Mouse (Mus musculus): ENCODE results near the gene Pold1.
A peak's percentile ranks its signal among the peaks of the same experiment; 100 is the strongest.

The Pold1 gene

GRCm38 (mm10) chr7:44546274-44546673 is 2.4 kb downstream of the Pold1 start:
- no peak for DNase-seq (ENCODE audit: low read depth, low spot score)

DNA sequence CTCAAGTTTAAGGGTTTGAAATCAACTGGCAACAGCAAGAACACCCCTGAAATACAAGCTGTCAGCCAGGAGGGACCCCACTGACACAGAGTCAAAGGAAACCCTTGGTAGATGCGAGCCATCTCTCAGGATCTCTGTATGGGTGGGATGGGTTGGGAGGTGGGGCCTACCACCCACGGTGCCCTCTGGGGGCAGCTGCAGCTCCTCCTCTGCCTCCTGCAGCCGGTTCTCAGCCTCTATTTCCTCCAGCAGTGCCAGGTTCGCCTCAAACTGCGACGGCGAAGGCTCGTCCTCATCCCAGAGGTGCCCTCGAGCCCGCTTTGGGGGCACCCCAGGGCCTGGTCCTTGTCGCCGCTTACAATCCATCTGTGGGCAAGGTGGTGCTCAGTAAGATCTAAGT is 5.6 kb downstream of the Pold1 start:
- no peak for DNase-seq (ENCODE audit: low read depth, low spot score)

GRCm38 (mm10) chr7:44542555-44542954 is 6.1 kb downstream of the Pold1 start:
- no peak for DNase-seq (ENCODE audit: low read depth, low spot score)

DNA sequence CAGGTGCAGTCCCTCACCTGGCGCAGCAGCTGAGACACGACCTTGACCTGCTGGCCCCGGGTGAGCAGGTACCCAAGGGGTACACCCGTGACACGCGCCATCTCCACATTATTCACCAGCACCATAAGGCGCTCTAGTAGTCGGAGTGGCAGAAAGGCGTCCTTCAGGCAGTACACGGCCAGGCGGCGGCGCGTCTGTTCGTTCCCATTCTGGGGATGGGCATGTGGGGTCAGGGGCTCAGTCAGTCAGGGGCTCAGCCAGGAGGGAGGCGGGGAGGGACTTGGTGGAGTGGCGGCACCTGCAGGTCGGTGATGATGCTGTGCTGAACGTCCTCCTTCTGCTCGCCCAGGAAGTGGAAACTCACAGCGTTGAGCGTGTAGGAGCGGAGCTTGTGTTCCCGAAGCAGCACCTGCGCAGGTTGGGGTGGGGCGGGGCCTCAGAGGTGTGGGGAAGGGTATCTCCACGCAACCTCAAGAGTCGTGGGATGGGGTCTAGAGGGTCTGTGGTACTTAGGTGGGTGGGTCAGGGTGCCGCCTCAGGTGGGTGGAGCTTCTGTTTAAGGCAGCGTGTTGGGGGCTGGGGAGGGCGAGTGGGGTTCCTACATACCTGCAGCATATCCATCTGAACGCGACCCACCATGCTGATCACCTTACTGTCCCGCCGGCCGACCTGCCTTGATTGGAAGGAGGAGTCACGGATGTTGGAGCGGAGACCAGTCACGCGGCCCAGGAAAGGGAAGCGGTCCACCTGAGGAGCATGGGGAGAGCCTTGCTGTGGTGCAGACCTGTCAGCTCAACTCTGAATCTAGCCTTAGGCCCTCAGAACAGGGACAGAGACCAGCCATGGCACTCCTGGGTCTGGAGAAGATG is 9.7 kb downstream of the Pold1 start:
- DNase-seq (ENCODE audit: low read depth, low spot score), result no peak

GRCm38 (mm10) chr7:44537496-44537895 is 11.2 kb downstream of the Pold1 start:
- DNase-seq (ENCODE audit: low read depth, low spot score), result no peak

DNA sequence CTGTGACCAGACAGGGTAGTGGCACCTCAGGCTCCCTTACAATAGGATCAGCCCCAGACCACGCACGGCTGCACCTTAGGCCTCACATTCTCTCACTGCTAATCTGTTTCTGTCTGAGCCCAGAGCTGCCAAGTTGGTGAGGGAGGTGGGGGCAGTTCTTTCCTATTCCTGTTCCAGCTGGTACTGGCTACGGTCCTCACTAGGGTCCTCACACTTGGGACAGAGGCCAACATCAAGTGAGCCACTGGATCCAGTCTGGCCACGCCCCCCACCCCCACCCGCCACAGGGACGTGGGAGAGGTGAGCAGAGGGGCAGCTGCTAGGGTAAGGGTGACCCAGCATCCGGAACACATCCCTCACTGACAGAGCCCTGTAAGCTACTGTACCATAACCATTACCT is 11.6 kb downstream of the Pold1 start:
- DNase-seq (ENCODE audit: low read depth, low spot score), result no peak

- DNase-seq (ENCODE audit: low read depth, low spot score), result no peak
Observed at GRCm38 (mm10) chr7:44536590-44536968, 12.1 kb downstream of the Pold1 start.

GRCm38 (mm10) chr7:44535657-44536589 is 12.7 kb downstream of the Pold1 start:
- DNase-seq (ENCODE audit: low read depth, low spot score), result no peak

GRCm38 (mm10) chr7:44534656-44535441 is 13.8 kb downstream of the Pold1 start:
- DNase-seq (ENCODE audit: low read depth, low spot score), result no peak

- DNase-seq (ENCODE audit: low read depth, low spot score), result no peak
Observed at GRCm38 (mm10) chr7:44534242-44534641, 14.4 kb downstream of the Pold1 start.

DNA sequence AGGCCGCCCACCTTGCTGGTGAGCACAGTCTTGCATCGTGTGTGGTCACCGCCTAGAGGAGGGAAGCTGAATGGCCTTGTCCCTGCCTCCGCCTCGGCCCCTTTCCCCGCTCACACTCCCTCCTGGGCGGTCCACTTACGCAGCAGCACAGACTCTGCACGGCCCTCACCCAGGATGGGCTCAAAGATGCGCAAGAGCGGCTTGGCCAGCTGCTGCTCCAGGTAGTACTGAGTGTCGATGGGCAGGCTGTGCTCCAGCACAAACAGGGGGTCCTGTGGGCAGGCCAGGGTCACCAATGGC is 15.0 kb downstream of the Pold1 start:
- no peak for DNase-seq (ENCODE audit: low read depth, low spot score)

- DNase-seq (ENCODE audit: low read depth, low spot score), result no peak
Observed at GRCm38 (mm10) chr7:44532918-44533745, 15.5 kb downstream of the Pold1 start.

GRCm38 (mm10) chr7:44531946-44532732 is 16.5 kb downstream of the Pold1 start, which contains the start of gene Spib:
Spib (minus strand) TSS chr7:44532071.
- no peak for DNase-seq (ENCODE audit: low read depth, low spot score)

DNA sequence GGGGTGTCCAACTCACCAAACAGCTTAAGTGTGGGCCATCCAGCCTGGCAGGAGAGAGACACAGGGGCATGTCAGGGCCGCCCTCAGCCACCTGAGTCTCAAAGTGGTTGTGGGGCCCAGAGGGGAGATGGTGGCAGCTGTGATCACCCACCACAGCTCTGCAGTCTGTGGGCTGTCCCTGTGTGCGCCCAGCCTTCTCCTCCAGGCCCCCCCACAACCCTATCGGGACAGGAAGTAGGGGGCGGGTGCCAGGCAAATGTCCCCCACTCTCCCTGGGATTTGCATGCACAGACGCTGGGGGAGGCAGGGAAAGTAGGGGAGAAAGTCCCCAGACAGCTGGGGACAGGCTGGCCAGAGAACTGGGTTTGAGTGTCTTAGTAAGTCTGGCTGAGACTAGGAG is 17.4 kb downstream of the Pold1 start:
- DNase-seq (ENCODE audit: low read depth, low spot score), result no peak

DNA sequence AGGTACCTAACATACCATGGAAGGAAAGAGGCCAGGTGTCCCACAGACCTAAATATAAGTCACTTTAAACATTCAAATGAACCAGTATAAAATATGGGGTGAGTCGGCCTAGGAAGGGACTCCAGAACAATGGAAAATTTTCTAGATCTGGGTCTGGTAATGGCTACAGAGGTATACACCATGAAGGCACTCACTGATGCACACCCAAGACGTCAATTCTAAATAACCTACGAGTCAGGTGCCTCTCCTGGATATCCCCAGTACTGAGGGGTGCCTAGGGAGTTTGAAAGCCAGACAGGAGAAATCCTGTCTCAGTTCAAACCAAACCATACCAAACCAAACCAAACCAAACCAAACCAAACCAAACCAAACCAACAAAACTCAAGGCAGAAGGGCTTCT is 18.1 kb downstream of the Pold1 start:
- DNase-seq (ENCODE audit: low read depth, low spot score), result no peak

- no peak for DNase-seq (ENCODE audit: low read depth, low spot score)
Observed at GRCm38 (mm10) chr7:44529518-44529917, 19.1 kb downstream of the Pold1 start.

DNA sequence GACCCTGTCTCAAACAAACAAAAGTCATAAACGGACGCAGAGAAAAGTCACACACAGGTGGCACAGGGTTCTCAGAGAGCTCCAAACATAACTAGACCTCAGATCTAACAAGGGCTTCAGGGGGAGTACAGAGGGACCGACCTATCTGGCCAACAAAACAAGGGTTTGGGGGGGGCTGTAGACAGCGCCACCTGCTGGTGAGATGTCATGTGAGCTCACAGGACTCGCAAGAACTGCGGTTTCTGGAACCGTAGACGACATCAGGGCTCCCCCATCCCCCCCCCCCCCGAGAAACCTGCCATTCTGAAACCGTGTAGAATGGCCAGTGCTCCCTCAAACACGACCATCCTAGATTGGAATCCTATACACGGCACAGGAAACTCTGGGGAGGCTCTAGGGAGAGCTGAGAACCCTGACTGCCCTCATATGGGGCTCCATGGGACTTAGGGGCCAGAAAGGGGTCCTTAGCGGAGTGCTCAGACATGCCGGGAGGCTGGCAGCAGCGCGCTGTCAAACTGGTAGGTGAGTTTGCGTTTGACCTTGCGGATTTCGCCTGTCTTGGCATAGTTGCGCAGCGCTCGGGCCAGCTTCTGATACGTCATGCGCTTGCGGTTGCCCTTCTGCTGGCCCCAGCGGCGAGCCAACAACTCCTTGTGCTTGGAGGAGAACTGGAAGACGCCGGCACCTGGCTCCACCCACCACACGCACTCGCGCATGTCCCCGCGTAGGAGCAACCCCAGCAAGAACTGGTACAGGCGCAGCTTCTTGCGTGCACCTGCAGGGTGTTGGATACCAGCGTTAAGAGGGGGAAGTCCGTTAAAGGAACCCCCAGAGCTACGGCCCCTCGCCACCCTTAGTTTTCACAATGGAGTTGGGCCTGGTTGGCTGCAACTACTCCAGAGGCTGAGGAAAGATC is 20.9 kb downstream of the Pold1 start:
- DNase-seq (ENCODE audit: low read depth, low spot score), result peak; percentile 51

DNA sequence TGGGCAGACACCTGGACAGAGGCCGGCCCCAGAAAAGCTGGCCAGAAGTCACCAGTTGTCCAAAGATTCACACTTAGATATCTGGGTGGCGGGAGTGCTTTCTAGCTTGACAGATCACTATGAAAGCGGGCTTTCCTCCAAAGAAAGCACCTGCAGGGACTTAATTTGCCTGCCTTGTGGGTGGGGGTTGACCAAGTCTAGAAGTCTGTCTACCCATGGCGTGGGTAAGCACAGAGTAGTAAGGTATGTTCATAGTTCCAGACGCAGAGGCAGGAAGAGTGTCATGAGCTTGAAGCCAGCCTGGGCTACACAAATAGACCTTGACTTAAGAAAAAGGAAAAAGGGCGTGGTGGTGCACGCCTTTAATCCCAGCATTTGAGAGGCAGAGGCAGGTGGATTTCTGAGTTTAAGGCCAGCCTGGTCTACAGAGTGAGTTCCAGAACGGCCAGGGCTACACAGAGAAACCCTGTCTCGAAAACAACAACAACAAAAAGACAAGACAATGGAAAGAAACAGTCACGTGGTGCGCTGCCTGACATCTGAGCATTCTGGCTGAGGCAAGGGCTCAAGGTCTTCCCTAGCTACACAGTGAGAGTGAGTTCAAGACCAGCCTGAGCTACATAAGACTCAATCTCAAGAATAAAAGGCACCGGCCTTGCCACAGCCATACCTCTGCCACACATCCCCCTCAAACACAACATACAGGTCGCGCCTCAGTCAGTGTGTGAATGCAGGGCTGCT is 22.1 kb downstream of the Pold1 start:
- DNase-seq (ENCODE audit: low read depth, low spot score), result no peak

Data from c-Kit-negative CD71-positive TER-119-positive erythroid progenitor cells, embryonic 14.5 days (primary cell).